Mouse (Mus musculus) spleen, postnatal 14 days (tissue): ENCODE results near the gene Clip3.
A peak's percentile ranks its signal among the peaks of the same experiment; 100 is the strongest.

ENCODE experiments used
- DNase-seq, 2 experiments: peaks; one replicate each; pipeline ENCODE4 v3.0.0; 2021 to 2022; ENCODE audit warnings: low spot score in 2 of 2

Gene Clip3

GRCm38 (mm10) chr7:30326427-30326826 is 34.9 kb downstream of the Clip3 start:
- DNase-seq = no peak

GRCm38 (mm10) chr7:30327140-30327539 is 35.6 kb downstream of the Clip3 start:
- no peak for DNase-seq

GRCm38 (mm10) chr7:30328379-30328778 is 36.9 kb downstream of the Clip3 start:
- DNase-seq = no peak

GRCm38 (mm10) chr7:30331887-30332286 is 40.4 kb downstream of the Clip3 start:
- peak; percentile 19 to 64 for DNase-seq

GRCm38 (mm10) chr7:30332622-30333259 is 41.2 kb downstream of the Clip3 start:
- DNase-seq = no peak

- no peak for DNase-seq
These were observed 41.9 kb downstream of the Clip3 start for GRCm38 (mm10) chr7:30333436-30333835.

- DNase-seq = no peak
These were observed 43.0 kb downstream of the Clip3 start for GRCm38 (mm10) chr7:30334563-30334962.

GRCm38 (mm10) chr7:30335688-30336087 is 44.2 kb downstream of the Clip3 start:
- no peak for DNase-seq

- peak; percentile 30 to 56 for DNase-seq
These were observed 44.9 kb downstream of the Clip3 start for GRCm38 (mm10) chr7:30336384-30336783.

GRCm38 (mm10) chr7:30339432-30340109 is 48.0 kb downstream of the Clip3 start:
- DNase-seq = no peak

- peak in 1 of 2 experiments; percentile 50 for DNase-seq
These were observed 55.3 kb downstream of the Clip3 start for GRCm38 (mm10) chr7:30346635-30347379.

GRCm38 (mm10) chr7:30347828-30348227 is 56.3 kb downstream of the Clip3 start:
- peak; percentile 21 to 45 for DNase-seq

GRCm38 (mm10) chr7:30353279-30353822 is 61.8 kb downstream of the Clip3 start:
- DNase-seq = peak in 1 of 2 experiments; percentile 44

GRCm38 (mm10) chr7:30354059-30354458 is 62.5 kb downstream of the Clip3 start:
- no peak for DNase-seq
